Mouse (Mus musculus) testis, adult 2 months (tissue): ENCODE measurements around the gene Dclre1b.

Experiments used
- CTCF ChIP-seq: fragments of 200-500 bp; IDR thresholded peaks from 2 replicates; pipeline ENCODE4 v1.5.1; 2012; ENCODE audit warnings: low read depth, mild to moderate bottlenecking, inconsistent platforms, low read length, moderate library complexity; ENCODE audit not compliant: control insufficient read depth, insufficient read depth, insufficient replicate concordance
- POLR2A ChIP-seq: fragments of 200-500 bp; IDR thresholded peaks from 2 replicates; pipeline ENCODE4 v1.6.1; 2012; ENCODE audit warnings: low read depth, mild to moderate bottlenecking, inconsistent platforms, low read length, moderate library complexity; ENCODE audit not compliant: control insufficient read depth

- TF ChIP-seq POLR2A, result no peak
- no peak for TF ChIP-seq CTCF
These were observed 31.3 kb downstream of the Dclre1b start for GRCm38 (mm10) chr3:103777940-103778339.
